Mouse (Mus musculus) cortical plate, adult 2 months (tissue): ENCODE results near the gene Nudt16l1.

ENCODE experiments used
- CTCF ChIP-seq: fragments of 200-500 bp; IDR thresholded peaks from 2 replicates; pipeline ENCODE4 v1.5.1; 2011; ENCODE audit warnings: mild to moderate bottlenecking, control low read depth, low read length; ENCODE audit not compliant: insufficient read depth; ENCODE audit errors: extremely low read depth
- POLR2A ChIP-seq: fragments of 200-500 bp; IDR thresholded peaks from 2 replicates; pipeline ENCODE4 v1.6.1; 2011; ENCODE audit warnings: mild to moderate bottlenecking, low read length, control low read depth; ENCODE audit not compliant: insufficient read depth; ENCODE audit errors: extremely low read depth

GRCm38 (mm10) chr16:4901167-4901566 is 37.4 kb upstream of the Nudt16l1 start:
- no peak for TF ChIP-seq CTCF
- TF ChIP-seq POLR2A = no peak
